Mouse (Mus musculus): ENCODE results near the gene Ikzf1.

- TF ChIP-seq POLR2A (IDR thresholded peaks at IDR 0.05; ENCODE audit: control insufficient read depth, extremely low read depth, insufficient read depth, low read length, poor library complexity) (no peak), CTCF (IDR thresholded peaks at IDR 0.05; ENCODE audit: borderline replicate concordance, control insufficient read depth, extremely low read depth, insufficient read depth, low read length, poor library complexity) (no peak)
Observed at GRCm38 (mm10) chr11:11821387-11821975, 136.7 kb downstream of the Ikzf1 start.
